Mouse (Mus musculus): ENCODE measurements around the gene Mdc1.
A peak's percentile ranks its signal among the peaks of the same experiment; 100 is the strongest.

Gene Mdc1

GRCm38 (mm10) chr17:35882924-35883323, 41.6 kb downstream of the Mdc1 start:
- no peak for DNase-seq (ENCODE audit: low read depth)

GRCm38 (mm10) chr17:35883777-35884176, 42.5 kb downstream of the Mdc1 start:
- no peak for DNase-seq (ENCODE audit: low read depth)

- no peak for DNase-seq (ENCODE audit: low read depth)
Measured at GRCm38 (mm10) chr17:35887725-35888124, 46.4 kb downstream of the Mdc1 start.

GRCm38 (mm10) chr17:35896781-35897643, 55.7 kb downstream of the Mdc1 start, which contains the start of gene 2310061I04Rik:
Gene 2310061I04Rik, minus strand, starts transcription at chr17:35897431.
- DNase-seq (ENCODE audit: low read depth): peak; percentile 82

GRCm38 (mm10) chr17:35897644-35898573, 56.6 kb downstream of the Mdc1 start:
- no peak for DNase-seq (ENCODE audit: low read depth)

GRCm38 (mm10) chr17:35900636-35901035, 59.3 kb downstream of the Mdc1 start:
- no peak for DNase-seq (ENCODE audit: low read depth)

- DNase-seq (ENCODE audit: low read depth): no peak
Measured at GRCm38 (mm10) chr17:35903343-35903991, 62.2 kb downstream of the Mdc1 start.

GRCm38 (mm10) chr17:35903992-35904355, 62.7 kb downstream of the Mdc1 start:
- no peak for DNase-seq (ENCODE audit: low read depth)

GRCm38 (mm10) chr17:35905587-35905986, 64.3 kb downstream of the Mdc1 start:
- no peak for DNase-seq (ENCODE audit: low read depth)

- no peak for DNase-seq (ENCODE audit: low read depth)
Measured at GRCm38 (mm10) chr17:35907609-35908008, 66.3 kb downstream of the Mdc1 start.

All from c-Kit-positive CD71-positive TER-119-negative erythroid progenitor cells, embryonic 14.5 days (primary cell).